Mouse (Mus musculus): ENCODE data around the gene Lhx2. TPM values are rescaled to one million over a fixed set of nuclear protein-coding genes. Genes with fewer than 3 reads are reported as not detected.

The Lhx2 gene
- 110 and 133 TPM in 2 replicates for polyA plus RNA-seq (2016; fragmentation: Nextera tagmentation; extraction: Ambion mirVana)

DNA sequence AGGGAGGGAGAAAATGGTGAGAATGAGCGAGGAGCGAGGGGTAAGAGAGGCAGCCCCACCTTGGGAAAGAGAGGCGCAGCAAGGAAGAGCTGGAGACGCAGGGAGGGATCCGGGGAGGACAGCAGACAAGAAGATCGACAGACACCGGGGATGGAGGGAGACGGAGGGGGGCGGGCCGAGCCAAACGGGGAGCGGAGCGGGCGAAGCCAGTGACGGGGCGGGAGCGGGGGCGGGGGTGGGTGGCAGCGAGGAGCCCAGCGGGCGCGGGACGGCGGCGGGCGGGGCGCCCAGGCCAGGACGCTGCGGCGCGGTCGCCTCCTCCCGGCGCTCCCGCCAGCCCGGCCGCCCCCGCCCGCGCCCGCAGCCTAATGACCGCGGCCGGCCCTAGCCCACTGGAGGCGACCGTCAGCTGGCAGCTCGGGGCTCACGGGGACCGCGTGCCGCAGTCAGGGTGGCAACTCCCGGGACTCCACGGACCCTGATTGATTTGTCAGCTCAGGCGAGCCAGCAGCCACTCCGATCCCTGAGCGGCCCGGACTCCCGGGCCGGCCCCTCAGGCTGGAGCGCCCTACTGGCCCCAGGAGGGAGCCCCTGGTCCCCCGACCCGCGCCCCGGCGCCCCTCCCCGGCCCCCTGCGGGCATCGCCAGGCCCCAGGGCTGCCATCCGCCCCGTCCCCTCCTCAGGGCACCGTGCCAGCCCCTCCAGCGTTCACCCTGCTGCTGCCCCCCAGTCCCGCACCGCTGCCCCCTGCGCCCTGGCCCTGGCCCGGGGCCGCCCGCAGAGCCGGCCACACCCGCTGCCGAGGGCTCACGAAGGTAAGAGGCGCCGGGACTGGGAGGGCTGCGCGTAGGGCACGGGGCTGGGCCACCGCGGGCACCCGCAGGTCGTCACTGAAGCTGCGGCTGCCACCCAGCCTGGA lies at the start of gene Lhx2:
Gene Lhx2 (plus strand): TSS at position 292 of the 920 bp plus-strand sequence.
- Histone ChIP-seq H3K27ac (replicated peaks) (peak within 1 kb of the TSS; percentile 93), H3K4me1 (peaks cover 33% of the 10 kb centered on the region), H3K27me3 (peaks cover 91% of the 10 kb centered on the region), H3K36me3 (no peaks in the 10 kb centered on the region), H3K4me2 (replicated peaks) (peak within 1 kb of the TSS; percentile 68), H3K9ac (replicated peaks) (peak within 1 kb of the TSS; percentile 85), H3K9me3 (no peaks in the 10 kb centered on the region), H3K4me3 (peak within 1 kb of the TSS; percentile 61)
- WGBS: under 1% methylated on average over 71 of the region's 92 CpGs
- peak; percentile 64 for ATAC-seq (ENCODE audit: low FRiP score, low read depth)

DNA sequence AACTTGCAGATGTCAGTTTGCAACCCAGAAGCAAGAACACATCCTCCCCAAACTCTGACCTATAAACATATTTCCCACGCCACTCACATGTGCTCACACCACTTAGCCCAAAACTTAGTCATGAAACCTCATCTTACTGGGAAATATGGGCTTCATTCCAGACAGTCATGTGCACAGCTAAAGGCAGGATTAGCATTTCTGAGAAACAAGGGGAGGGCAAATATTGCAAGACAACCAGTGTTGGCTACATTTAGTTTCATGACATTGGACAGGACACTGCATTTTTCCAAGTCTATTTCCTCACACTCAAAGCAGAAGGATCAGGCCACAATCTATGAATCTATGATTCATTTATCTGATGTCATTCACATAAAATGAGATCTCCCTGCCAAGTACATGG lies 47.6 kb upstream of the Lhx2 start:
- 92% methylated on average over 1 of the region's 1 CpGs for WGBS
- peaks cover 10% of the 10 kb centered on the region for H3K27me3 ChIP-seq
- H3K4me1 ChIP-seq: peaks cover 6% of the 10 kb centered on the region; the same call in 1 of the 2 replicates
- H3K27ac ChIP-seq (replicated peaks): no peak overlapping the region
- H3K36me3 ChIP-seq: no peaks in the 10 kb centered on the region
- ATAC-seq (ENCODE audit: low FRiP score, low read depth): no peak
- H3K4me3 ChIP-seq: no peak overlapping the region
- H3K9ac ChIP-seq (replicated peaks): no peak overlapping the region
- H3K4me2 ChIP-seq (replicated peaks): no peak overlapping the region
- H3K9me3 ChIP-seq: no peaks in the 10 kb centered on the region

DNA sequence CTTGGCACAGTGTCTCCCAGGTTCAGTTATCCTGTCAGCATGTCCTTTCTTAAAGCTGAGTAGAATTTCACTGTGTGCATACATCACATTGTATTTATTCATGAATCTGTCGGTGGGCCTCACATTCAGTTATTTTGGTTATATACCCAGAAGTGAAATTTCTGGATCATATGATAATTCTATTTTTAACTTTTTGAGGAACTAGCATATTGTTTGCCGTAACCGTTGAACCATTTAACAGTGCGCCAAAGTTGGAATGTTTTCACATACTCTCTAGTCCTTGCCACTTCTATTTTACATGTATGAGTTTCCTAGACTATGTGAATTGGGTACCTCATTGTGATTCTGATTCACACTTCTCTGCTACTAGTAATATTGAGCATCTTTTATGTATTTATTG lies 43.1 kb upstream of the Lhx2 start:
- WGBS: 94% methylated on average over 4 of the region's 4 CpGs
- no peak for ATAC-seq (ENCODE audit: low FRiP score, low read depth)
- no peaks in the 10 kb centered on the region for H3K9me3 ChIP-seq
- H3K9ac ChIP-seq (replicated peaks): no peak overlapping the region
- no peaks in the 10 kb centered on the region for H3K36me3 ChIP-seq
- H3K4me1 ChIP-seq: peaks cover 3% of the 10 kb centered on the region; the same call in 1 of the 2 replicates
- H3K4me3 ChIP-seq: no peak overlapping the region
- no peak overlapping the region for H3K27ac ChIP-seq (replicated peaks)
- peaks cover 4% of the 10 kb centered on the region for H3K27me3 ChIP-seq
- no peak overlapping the region for H3K4me2 ChIP-seq (replicated peaks)

- no peak for ATAC-seq (ENCODE audit: low FRiP score, low read depth)
- Histone ChIP-seq H3K9me3 (no peaks in the 10 kb centered on the region), H3K27me3 (peaks cover 22% of the 10 kb centered on the region), H3K36me3 (no peaks in the 10 kb centered on the region), H3K4me1 (peaks cover 3% of the 10 kb centered on the region; the same call in 1 of the 2 replicates), H3K4me2 (replicated peaks) (no peak overlapping the region), H3K9ac (replicated peaks) (no peak overlapping the region), H3K4me3 (no peak overlapping the region), H3K27ac (replicated peaks) (no peak overlapping the region)
- WGBS: 91% methylated on average over 2 of the region's 2 CpGs
Observed at GRCm38 (mm10) chr2:38300941-38301340, 38.1 kb upstream of the Lhx2 start.

- Histone ChIP-seq H3K9me3 (no peaks in the 10 kb centered on the region), H3K4me1 (peaks cover under 1% of the 10 kb centered on the region; the same call in 1 of the 2 replicates), H3K4me3 (no peak overlapping the region), H3K4me2 (replicated peaks) (no peak overlapping the region), H3K27ac (replicated peaks) (no peak overlapping the region), H3K36me3 (no peaks in the 10 kb centered on the region), H3K27me3 (peaks cover 25% of the 10 kb centered on the region), H3K9ac (replicated peaks) (no peak overlapping the region)
- 88% methylated on average over 1 of the region's 1 CpGs for WGBS
- ATAC-seq (ENCODE audit: low FRiP score, low read depth): no peak
Observed at GRCm38 (mm10) chr2:38305152-38305551, 33.9 kb upstream of the Lhx2 start.

- no peak overlapping the region for H3K4me3 ChIP-seq
- no peak for ATAC-seq (ENCODE audit: low FRiP score, low read depth)
- no peak overlapping the region for H3K4me2 ChIP-seq (replicated peaks)
- H3K4me1 ChIP-seq: no peaks in the 10 kb centered on the region
- H3K27me3 ChIP-seq: peaks cover 27% of the 10 kb centered on the region
- H3K27ac ChIP-seq (replicated peaks): no peak overlapping the region
- H3K36me3 ChIP-seq: no peaks in the 10 kb centered on the region
- H3K9me3 ChIP-seq: no peaks in the 10 kb centered on the region
- no peak overlapping the region for H3K9ac ChIP-seq (replicated peaks)
- 30% methylated on average over 3 of the region's 3 CpGs for whole genome bisulfite sequencing
Observed at GRCm38 (mm10) chr2:38312921-38313320, 26.2 kb upstream of the Lhx2 start.

- Histone ChIP-seq H3K4me2 (replicated peaks) (no peak overlapping the region), H3K4me3 (no peak overlapping the region), H3K9ac (replicated peaks) (no peak overlapping the region), H3K4me1 (no peaks in the 10 kb centered on the region), H3K27me3 (peaks cover 26% of the 10 kb centered on the region), H3K27ac (replicated peaks) (no peak overlapping the region), H3K9me3 (no peaks in the 10 kb centered on the region), H3K36me3 (no peaks in the 10 kb centered on the region)
- ATAC-seq (ENCODE audit: low FRiP score, low read depth): no peak
- WGBS: 46% methylated on average over 3 of the region's 3 CpGs
Observed at GRCm38 (mm10) chr2:38313399-38313798, 25.7 kb upstream of the Lhx2 start.

GRCm38 (mm10) chr2:38319086-38319485 lies 20.0 kb upstream of the Lhx2 start:
- peaks cover 48% of the 10 kb centered on the region for H3K27me3 ChIP-seq
- no peak overlapping the region for H3K9ac ChIP-seq (replicated peaks)
- no peak overlapping the region for H3K4me3 ChIP-seq
- H3K9me3 ChIP-seq: no peaks in the 10 kb centered on the region
- H3K36me3 ChIP-seq: no peaks in the 10 kb centered on the region
- H3K4me2 ChIP-seq (replicated peaks): no peak overlapping the region
- ATAC-seq (ENCODE audit: low FRiP score, low read depth): no peak
- WGBS: 92% methylated on average over 11 of the region's 11 CpGs
- no peak overlapping the region for H3K27ac ChIP-seq (replicated peaks)
- no peaks in the 10 kb centered on the region for H3K4me1 ChIP-seq

DNA sequence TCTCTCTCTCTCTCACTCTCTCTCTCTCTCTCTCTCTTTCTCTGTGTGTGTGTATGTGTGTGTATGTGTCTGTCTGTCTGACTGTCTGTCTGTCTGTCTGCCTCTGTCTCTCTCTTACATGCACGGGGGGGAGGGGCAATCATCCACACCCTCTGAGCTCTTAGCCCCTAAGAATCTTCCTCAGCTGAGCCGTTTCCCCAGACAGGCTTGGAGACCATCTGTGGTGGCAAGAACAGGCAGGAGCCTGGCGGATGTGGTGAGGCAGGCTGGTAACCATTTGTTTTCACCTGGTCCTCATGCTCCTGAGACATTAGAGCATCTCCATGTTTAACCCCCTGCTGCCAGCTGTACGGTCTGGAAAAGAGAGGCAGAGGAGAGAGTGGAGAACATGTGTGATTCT lies 18.2 kb upstream of the Lhx2 start:
- Histone ChIP-seq H3K27me3 (peaks cover 52% of the 10 kb centered on the region), H3K4me3 (no peak overlapping the region), H3K36me3 (no peaks in the 10 kb centered on the region), H3K4me2 (replicated peaks) (no peak overlapping the region), H3K4me1 (no peaks in the 10 kb centered on the region), H3K9me3 (no peaks in the 10 kb centered on the region), H3K27ac (replicated peaks) (no peak overlapping the region), H3K9ac (replicated peaks) (no peak overlapping the region)
- no peak for ATAC-seq (ENCODE audit: low FRiP score, low read depth)
- WGBS: 60% methylated on average over 4 of the region's 4 CpGs

DNA sequence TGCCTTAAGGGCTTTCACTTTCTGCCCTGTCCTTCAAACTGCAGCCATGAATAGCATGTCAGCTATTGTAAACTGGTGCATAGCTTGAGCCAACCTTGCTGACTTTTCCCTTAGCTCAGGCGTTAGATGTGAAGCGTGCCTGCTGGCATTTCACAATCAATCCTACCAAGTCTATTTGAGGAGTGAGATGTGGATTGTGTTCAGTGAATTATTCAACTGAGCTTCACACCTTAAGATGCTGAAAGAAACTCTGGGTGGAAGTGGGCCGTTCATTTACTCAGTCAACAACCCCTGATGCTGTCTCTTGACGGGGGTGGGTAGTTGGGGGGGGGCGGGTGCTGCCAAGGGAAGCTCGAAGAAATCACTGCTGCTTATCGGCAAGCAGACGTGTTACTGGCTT lies 15.7 kb upstream of the Lhx2 start:
- no peak overlapping the region for H3K9ac ChIP-seq (replicated peaks)
- H3K4me2 ChIP-seq (replicated peaks): no peak overlapping the region
- H3K4me3 ChIP-seq: no peak overlapping the region
- no peaks in the 10 kb centered on the region for H3K4me1 ChIP-seq
- no peaks in the 10 kb centered on the region for H3K9me3 ChIP-seq
- no peaks in the 10 kb centered on the region for H3K36me3 ChIP-seq
- H3K27ac ChIP-seq (replicated peaks): no peak overlapping the region
- ATAC-seq (ENCODE audit: low FRiP score, low read depth): no peak
- WGBS: 82% methylated on average over 8 of the region's 8 CpGs
- peaks cover 75% of the 10 kb centered on the region for H3K27me3 ChIP-seq

DNA sequence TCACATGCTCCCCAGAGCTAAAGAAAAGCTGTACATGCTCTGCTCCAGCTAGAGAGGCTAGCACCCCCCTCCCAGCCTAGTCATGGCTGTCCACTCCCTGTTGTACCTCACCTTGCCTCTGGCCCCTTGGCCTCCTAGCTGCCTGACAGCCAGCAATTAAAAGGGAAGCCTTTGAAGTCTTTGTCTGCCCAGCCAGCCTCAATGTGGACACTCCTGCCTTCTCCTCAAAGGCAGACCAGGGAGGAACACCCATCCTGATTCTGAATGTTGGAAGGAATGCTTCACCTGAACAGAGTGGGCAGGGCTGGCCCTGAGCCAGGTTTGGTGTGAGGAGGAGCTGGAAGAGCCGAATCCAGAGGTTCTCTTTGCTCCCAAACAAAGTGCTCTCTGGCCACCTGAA lies 12.4 kb upstream of the Lhx2 start:
- Histone ChIP-seq H3K4me3 (no peak overlapping the region), H3K27me3 (peaks cover 75% of the 10 kb centered on the region), H3K36me3 (no peaks in the 10 kb centered on the region), H3K27ac (replicated peaks) (no peak overlapping the region), H3K9me3 (no peaks in the 10 kb centered on the region), H3K4me1 (no peaks in the 10 kb centered on the region), H3K9ac (replicated peaks) (no peak overlapping the region), H3K4me2 (replicated peaks) (no peak overlapping the region)
- 71% methylated on average over 1 of the region's 1 CpGs for WGBS
- no peak for ATAC-seq (ENCODE audit: low FRiP score, low read depth)

DNA sequence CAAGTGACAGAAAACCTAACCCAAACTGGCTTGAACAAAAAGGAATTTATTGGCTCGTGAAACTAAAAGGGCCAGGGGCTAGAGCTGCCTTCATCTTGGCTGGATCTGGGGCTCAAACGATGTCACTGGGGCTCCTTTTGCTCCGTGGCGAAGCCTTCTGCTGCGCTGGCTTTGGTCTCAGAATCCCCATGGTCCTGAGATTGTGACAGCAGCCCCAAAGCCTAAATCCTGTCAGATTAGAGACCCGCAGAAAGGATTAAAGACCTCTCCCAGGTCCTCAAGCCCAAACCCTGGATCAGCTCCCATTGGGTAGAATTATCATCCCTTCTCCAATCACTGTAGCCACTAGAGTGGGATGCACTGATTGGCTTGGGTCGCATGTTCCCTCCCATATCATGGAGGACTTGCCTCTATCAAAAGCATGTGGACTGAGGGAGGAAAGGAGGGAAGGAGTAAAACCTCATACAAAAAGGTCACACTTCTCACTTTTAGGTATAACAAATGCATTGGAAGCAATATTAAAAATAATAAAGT lies 5.4 kb upstream of the Lhx2 start:
- peak; percentile 59; the same call in 1 of the 2 replicates for ATAC-seq (ENCODE audit: low FRiP score, low read depth)

More for the DNA sequence above, 5.4 kb upstream of the Lhx2 start:
- no peak overlapping the region for H3K4me3 ChIP-seq
- peaks cover 79% of the 10 kb centered on the region for H3K27me3 ChIP-seq
- no peaks in the 10 kb centered on the region for H3K9me3 ChIP-seq
- H3K4me2 ChIP-seq (replicated peaks): no peak overlapping the region
- H3K27ac ChIP-seq (replicated peaks): 0 out of 2 replicates have a peak overlapping the region, but pooled peaks have one; percentile 6
- H3K36me3 ChIP-seq: no peaks in the 10 kb centered on the region
- peaks cover 12% of the 10 kb centered on the region for H3K4me1 ChIP-seq
- H3K9ac ChIP-seq (replicated peaks): no peak overlapping the region
- 28% methylated on average over 7 of the region's 7 CpGs for WGBS
